Mouse (Mus musculus) midbrain, embryonic 10.5 days (tissue): ENCODE results near the gene Sh3rf3. TPM values are rescaled to one million over a fixed set of nuclear protein-coding genes. Genes with fewer than 3 reads are reported as not detected.

Source experiments
- DNase-seq: peaks from one replicate; pipeline ENCODE4 v3.0.0-alpha.2; 2017; ENCODE audit warnings: low spot score
- H3K27ac ChIP-seq: fragments of 300-500 bp; sonication (generic); replicated peaks from 2 replicates; pipeline ENCODE4 v1.5.1; 2016; ENCODE audit warnings: mild to moderate bottlenecking
- H3K27me3 ChIP-seq: fragments of 300-500 bp; sonication (generic); 2 replicates; pipeline ENCODE4 v1.6.1; 2016; ENCODE audit warnings: low read depth, mild to moderate bottlenecking; ENCODE audit not compliant: poor library complexity, severe bottlenecking
- H3K36me3 ChIP-seq: fragments of 300-500 bp; sonication (generic); 2 replicates; pipeline ENCODE4 v1.6.1; 2016; ENCODE audit warnings: mild to moderate bottlenecking, moderate library complexity
- H3K4me1 ChIP-seq: fragments of 300-500 bp; sonication (generic); 2 replicates; pipeline ENCODE4 v1.6.1; 2016
- H3K4me3 ChIP-seq: fragments of 300-500 bp; sonication (generic); 2 replicates; pipeline ENCODE4 v1.5.1; 2016; ENCODE audit warnings: mild to moderate bottlenecking, moderate library complexity
- H3K9me3 ChIP-seq: fragments of 300-500 bp; sonication (generic); replicated peaks from 2 replicates; pipeline ENCODE4 v1.6.1; 2016; ENCODE audit warnings: mild to moderate bottlenecking
- WGBS: fragments of 180-500 bp; shearing (Covaris S2); methylation state at CpG from one replicate; pipeline ENCODE4 v1.1.7; 2016; 5-methylcytosine and 5-hydroxymethylcytosine counted together
- polyA plus RNA-seq: library from polyadenylated mRNA; unstranded; fragments of >200 nt; fragmentation: Nextera tagmentation; extraction: Ambion mirVana; gene quantifications from 2 replicates; pipeline ENCODE4 v1.2.1, GENCODE M21; 2016

Sh3rf3 gene
- polyA plus RNA-seq = 0.56 and 0.83 TPM in 2 replicates

DNA sequence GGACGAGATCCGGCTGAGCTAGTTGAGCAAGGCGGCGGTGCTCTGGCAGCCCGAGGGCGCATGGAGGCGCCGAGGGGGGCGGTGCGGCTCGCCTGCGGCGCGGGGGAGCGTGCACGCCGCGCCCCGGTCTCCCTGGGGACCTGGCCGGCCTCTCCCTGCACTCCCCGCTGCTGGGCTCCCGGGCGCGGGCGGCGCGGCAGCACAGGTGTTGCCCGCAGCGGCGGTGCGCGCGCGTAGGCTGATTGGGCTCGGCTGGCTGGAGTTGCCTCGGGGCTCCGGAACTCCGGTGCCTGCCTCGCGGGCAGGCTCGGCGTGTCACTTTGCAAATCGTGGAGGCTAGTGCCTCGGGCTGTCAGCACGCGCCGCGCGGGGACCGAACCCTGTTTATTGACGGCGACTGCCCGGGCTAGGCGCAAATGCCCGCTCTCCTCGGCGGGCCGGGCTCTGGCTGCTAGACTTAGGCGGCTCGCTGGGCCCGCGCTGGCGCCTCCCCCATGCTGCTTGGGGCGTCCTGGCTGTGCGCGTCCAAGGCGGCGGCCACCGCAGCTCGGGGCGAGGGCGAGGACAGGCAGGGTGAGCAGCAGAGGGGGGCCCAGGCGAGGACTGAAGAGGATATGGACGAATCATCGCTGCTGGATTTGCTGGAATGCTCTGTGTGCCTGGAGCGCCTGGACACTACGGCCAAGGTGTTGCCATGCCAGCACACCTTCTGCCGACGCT is at the start of gene Sh3rf3:
Gene Sh3rf3 (plus strand): TSS at position 279 of the 720 bp plus-strand sequence.
- Histone ChIP-seq H3K4me1 (peaks cover 16% of the 10 kb centered on the region), H3K27ac (peak within 1 kb of the TSS; percentile 29; the same call in 1 of the 2 replicates), H3K4me3 (peak within 1 kb of the TSS; percentile 74), H3K36me3 (no peaks in the 10 kb centered on the region), H3K27me3 (peaks cover 49% of the 10 kb centered on the region), H3K9me3 (no peaks in the 10 kb centered on the region)
- peak; percentile 60 for DNase-seq
- under 1% methylated on average over 79 of the region's 79 CpGs for WGBS

DNA sequence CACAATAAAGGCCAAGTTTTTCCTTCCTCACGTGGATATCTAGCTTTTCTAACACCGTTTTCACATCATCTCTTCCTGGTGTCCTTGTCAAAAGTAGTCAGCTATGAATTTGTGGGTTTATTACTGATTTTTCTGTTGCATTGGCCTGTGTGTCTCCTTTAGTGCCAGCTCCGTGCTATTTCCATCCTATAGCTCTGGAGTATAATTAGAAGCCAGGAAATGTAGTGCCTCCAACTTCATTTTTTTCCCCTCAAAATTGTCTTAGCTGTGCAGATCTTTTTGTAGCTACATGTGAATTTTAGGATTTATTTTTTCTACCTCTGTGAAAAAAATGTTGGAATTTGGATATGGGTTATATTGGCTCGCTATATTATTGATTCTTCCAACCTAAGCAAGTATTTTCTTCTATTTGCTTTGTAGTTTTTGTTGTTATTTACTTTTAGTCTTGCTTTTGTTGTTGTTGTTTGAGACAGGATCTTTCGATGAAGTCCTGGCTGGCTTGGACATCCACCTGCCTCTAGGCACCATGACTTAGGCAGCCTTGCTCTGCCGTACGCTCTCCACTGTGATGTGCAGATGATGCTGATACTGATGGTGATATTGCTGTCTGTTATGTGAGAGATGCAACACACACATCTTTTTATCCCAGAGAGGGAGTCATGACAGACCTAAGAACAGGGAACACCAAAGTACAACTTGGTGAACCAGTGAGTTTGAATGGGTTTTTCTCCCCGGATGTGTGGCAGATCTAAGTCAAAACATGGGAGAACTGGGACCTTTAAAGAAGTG is 24.5 kb upstream of the Sh3rf3 start:
- Histone ChIP-seq H3K27ac (no peak overlapping the region), H3K4me1 (no peaks in the 10 kb centered on the region), H3K9me3 (no peaks in the 10 kb centered on the region), H3K4me3 (no peak overlapping the region), H3K27me3 (no peaks in the 10 kb centered on the region), H3K36me3 (no peaks in the 10 kb centered on the region)
- DNase-seq = no peak
- 91% methylated on average over 8 of the region's 8 CpGs for WGBS

DNA sequence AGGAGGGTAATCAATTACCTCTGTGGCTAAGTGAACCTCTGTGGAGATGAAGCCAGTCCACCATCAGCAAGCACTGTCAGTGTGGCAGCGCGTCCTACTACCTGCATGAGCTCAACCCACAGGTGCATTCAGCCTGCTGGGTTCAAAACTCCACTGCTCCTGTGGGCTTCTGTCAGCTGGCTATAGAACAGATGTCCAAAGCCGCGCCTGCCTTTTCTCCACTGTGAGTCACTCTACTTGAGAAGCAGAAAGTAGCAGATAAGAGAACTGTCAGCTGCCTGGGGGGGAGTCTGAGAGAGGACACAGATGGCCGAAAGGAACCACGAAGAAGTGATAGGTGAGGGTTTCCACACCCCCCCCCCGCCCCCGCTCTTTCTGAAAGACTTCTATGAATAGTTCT is 15.6 kb upstream of the Sh3rf3 start:
- 90% methylated on average over 8 of the region's 8 CpGs for WGBS
- H3K36me3 ChIP-seq = no peaks in the 10 kb centered on the region
- no peak overlapping the region for H3K4me3 ChIP-seq
- no peaks in the 10 kb centered on the region for H3K9me3 ChIP-seq
- no peaks in the 10 kb centered on the region for H3K27me3 ChIP-seq
- no peaks in the 10 kb centered on the region for H3K4me1 ChIP-seq
- H3K27ac ChIP-seq = no peak overlapping the region
- no peak for DNase-seq

- Histone ChIP-seq H3K36me3 (no peaks in the 10 kb centered on the region), H3K27ac (no peak overlapping the region), H3K4me1 (no peaks in the 10 kb centered on the region), H3K9me3 (no peaks in the 10 kb centered on the region), H3K27me3 (no peaks in the 10 kb centered on the region), H3K4me3 (no peak overlapping the region)
- 92% methylated on average over 3 of the region's 3 CpGs for WGBS
- DNase-seq = no peak
These were observed 15.0 kb upstream of the Sh3rf3 start for GRCm38 (mm10) chr10:58798156-58798555.

DNA sequence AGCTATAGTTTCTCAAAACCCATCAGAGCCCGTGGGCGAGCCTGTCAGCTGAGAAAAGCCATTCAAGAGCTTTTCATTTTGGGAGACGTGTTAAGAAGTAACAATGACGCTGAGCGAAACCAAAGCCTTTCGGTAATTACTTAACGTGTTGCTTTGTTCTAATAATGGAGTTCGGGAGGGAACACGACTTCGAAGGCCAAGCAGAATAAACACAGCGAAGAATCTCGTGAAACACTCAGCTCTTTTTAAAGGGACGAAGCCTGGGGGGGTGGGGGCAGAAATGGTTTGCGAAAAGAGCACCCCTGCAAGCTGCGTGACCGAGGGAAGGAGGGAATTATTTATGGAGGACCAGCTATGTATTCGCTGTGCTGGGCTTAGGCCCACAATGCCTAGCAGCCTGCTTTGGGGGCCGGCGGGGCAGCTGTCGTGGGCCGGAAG is 12.1 kb upstream of the Sh3rf3 start:
- Histone ChIP-seq H3K27ac (no peak overlapping the region), H3K27me3 (no peaks in the 10 kb centered on the region), H3K4me3 (no peak overlapping the region), H3K4me1 (no peaks in the 10 kb centered on the region), H3K36me3 (no peaks in the 10 kb centered on the region), H3K9me3 (no peaks in the 10 kb centered on the region)
- 74% methylated on average over 21 of the region's 21 CpGs for WGBS
- DNase-seq = no peak

DNA sequence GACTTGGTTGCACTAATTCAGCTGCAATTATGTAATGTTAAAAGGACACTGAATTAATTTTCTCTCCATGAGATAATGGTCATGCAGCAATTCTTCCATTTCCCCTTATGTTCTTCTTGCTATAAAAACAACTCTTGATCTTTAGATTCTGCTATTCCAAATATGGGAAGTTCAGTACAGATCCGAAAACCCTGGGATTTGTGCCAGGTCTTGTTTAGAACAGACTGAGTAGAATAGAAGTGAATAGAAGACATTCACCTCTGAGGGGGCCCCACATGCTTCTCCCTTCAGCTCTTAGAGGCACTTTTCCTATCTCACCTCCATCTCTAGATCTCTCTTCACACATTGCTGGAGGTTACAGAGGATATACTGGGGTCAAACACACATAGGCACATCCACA is 10.8 kb upstream of the Sh3rf3 start:
- H3K4me1 ChIP-seq = no peaks in the 10 kb centered on the region
- no peaks in the 10 kb centered on the region for H3K36me3 ChIP-seq
- WGBS = 90% methylated on average over 1 of the region's 1 CpGs
- H3K9me3 ChIP-seq = no peaks in the 10 kb centered on the region
- DNase-seq = no peak
- no peak overlapping the region for H3K4me3 ChIP-seq
- no peaks in the 10 kb centered on the region for H3K27me3 ChIP-seq
- no peak overlapping the region for H3K27ac ChIP-seq

DNA sequence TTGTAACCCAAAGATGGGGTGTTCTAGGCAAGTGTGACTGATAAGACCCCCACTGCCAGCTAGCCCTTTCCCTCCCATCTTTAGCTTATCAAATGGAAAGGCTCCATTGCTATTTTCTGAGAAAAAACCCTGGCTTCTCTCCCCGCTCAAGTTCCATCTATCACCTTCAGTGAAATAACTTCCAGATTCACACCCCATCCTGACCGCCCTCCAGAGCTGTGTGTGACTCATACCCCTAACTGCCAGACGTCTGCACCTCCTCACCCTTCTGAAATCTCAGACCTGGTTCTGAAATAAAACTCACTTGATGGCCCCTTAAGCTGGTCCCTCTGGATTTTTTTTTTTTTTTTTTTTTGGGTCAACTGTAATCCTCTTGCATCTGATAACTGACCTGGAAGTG is 5.2 kb upstream of the Sh3rf3 start:
- Histone ChIP-seq H3K9me3 (no peaks in the 10 kb centered on the region), H3K4me1 (peaks cover 6% of the 10 kb centered on the region), H3K27me3 (peaks cover 18% of the 10 kb centered on the region), H3K36me3 (no peaks in the 10 kb centered on the region), H3K27ac (no peak overlapping the region), H3K4me3 (no peak overlapping the region)
- 74% methylated on average over 3 of the region's 3 CpGs for WGBS
- no peak for DNase-seq

DNA sequence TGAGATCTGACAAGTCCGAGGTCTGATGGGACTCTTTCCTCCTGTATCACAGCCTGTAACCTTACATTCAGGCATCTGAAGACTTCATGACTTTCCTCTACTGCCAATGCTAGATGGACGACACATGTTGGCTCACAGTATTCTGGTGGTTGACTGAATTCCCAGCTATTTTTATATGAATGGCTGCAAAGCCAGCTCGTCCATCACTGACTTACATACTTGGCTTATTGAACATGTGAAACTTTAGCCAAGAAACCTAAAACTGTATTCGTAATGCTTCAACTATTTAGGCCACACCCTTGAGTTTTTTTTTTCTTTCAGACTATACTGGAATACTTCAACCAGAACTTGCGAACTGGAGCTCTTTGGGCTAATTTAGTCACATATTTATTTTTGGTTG is 3.0 kb upstream of the Sh3rf3 start:
- Histone ChIP-seq H3K4me3 (no peak overlapping the region), H3K9me3 (no peaks in the 10 kb centered on the region), H3K27me3 (peaks cover 39% of the 10 kb centered on the region), H3K4me1 (peaks cover 16% of the 10 kb centered on the region), H3K27ac (no peak overlapping the region), H3K36me3 (no peaks in the 10 kb centered on the region)
- DNase-seq = no peak
- WGBS = 87% methylated on average over 5 of the region's 5 CpGs

GRCm38 (mm10) chr10:58812210-58813080 is 714 bp upstream of the Sh3rf3 start:
- peak; percentile 88 for DNase-seq
- Histone ChIP-seq H3K4me1 (peaks cover 16% of the 10 kb centered on the region), H3K4me3 (peak overlapping the region; percentile 74), H3K27me3 (peaks cover 49% of the 10 kb centered on the region), H3K9me3 (no peaks in the 10 kb centered on the region), H3K36me3 (no peaks in the 10 kb centered on the region), H3K27ac (peak overlapping the region; percentile 29; the same call in 1 of the 2 replicates)
- under 1% methylated on average over 63 of the region's 63 CpGs for WGBS

DNA sequence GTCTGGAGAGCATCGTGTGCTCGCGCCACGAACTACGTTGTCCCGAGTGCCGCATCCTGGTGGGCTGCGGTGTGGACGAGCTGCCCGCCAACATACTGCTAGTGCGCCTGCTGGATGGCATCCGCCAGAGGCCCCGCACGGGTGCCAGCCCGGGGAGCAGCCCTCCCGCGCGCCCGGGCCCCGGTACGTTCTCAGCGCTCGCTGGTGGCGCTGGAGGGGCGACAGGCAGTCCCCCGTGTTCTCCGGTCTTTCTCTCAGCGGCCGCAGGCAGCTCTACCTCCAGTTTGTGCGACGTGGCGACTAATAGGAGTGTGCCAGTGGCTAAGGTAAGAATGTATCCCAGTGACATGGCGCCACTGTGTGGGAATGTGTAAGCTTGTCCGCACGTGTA is 637 bp downstream of the Sh3rf3 start:
- 1% methylated on average over 35 of the region's 35 CpGs for WGBS
- peak; percentile 42 for DNase-seq
- H3K27me3 ChIP-seq = peaks cover 49% of the 10 kb centered on the region

GRCm38 (mm10) chr10:58814486-58814885 is 1.3 kb downstream of the Sh3rf3 start:
- 37% methylated on average over 7 of the region's 7 CpGs for WGBS
- Histone ChIP-seq H3K4me1 (peaks cover 16% of the 10 kb centered on the region), H3K27ac (no peak overlapping the region), H3K27me3 (peaks cover 49% of the 10 kb centered on the region), H3K36me3 (no peaks in the 10 kb centered on the region), H3K4me3 (peak overlapping the region; percentile 74; the same call in 1 of the 2 replicates), H3K9me3 (no peaks in the 10 kb centered on the region)
- DNase-seq = no peak

More for the DNA sequence above, 637 bp downstream of the Sh3rf3 start:
- H3K27ac ChIP-seq = peak overlapping the region; percentile 28; the same call in 1 of the 2 replicates
- no peaks in the 10 kb centered on the region for H3K9me3 ChIP-seq
- no peaks in the 10 kb centered on the region for H3K36me3 ChIP-seq
- H3K4me1 ChIP-seq = peaks cover 16% of the 10 kb centered on the region
- peak overlapping the region; percentile 74 for H3K4me3 ChIP-seq

GRCm38 (mm10) chr10:58824016-58824568 is 10.9 kb downstream of the Sh3rf3 start:
- WGBS = 56% methylated on average over 7 of the region's 7 CpGs
- no peak overlapping the region for H3K4me3 ChIP-seq
- no peak overlapping the region for H3K27ac ChIP-seq
- H3K36me3 ChIP-seq = no peaks in the 10 kb centered on the region
- H3K4me1 ChIP-seq = no peaks in the 10 kb centered on the region
- no peaks in the 10 kb centered on the region for H3K9me3 ChIP-seq
- no peak for DNase-seq
- no peaks in the 10 kb centered on the region for H3K27me3 ChIP-seq
